Mouse (Mus musculus): ENCODE results near the gene Dact2.

GRCm38 (mm10) chr17:14167594-14167993 is 36.5 kb downstream of the Dact2 start:
- TF ChIP-seq ZMIZ1 (IDR thresholded peaks at IDR 0.05; ENCODE audit: low read depth, low read length) (no peak), POLR2A (IDR thresholded peaks at IDR 0.05; ENCODE audit: control insufficient read depth in 1 of 2, insufficient read depth in 1 of 2, low read depth in 1 of 2, low read length in 2 of 2, poor library complexity in 1 of 2) (no peak), CTCF (IDR thresholded peaks at IDR 0.05 in 2 of 3, conservative IDR thresholded peaks at IDR 0.05 in 1 of 3; ENCODE audit: control insufficient read depth in 1 of 3, insufficient read depth in 1 of 3, low read depth in 2 of 3, low read length in 3 of 3, poor library complexity in 1 of 3, severe bottlenecking in 1 of 3) (no peak), MAX (IDR thresholded peaks at IDR 0.05; ENCODE audit: low read length) (no peak), MYC (IDR thresholded peaks at IDR 0.05; ENCODE audit: low read depth, low read length) (no peak), USF1 (IDR thresholded peaks at IDR 0.05; ENCODE audit: low read depth, low read length) (no peak), ZC3H11A (IDR thresholded peaks at IDR 0.05; ENCODE audit: low read depth, low read length) (no peak), SIN3A (IDR thresholded peaks at IDR 0.05; ENCODE audit: low read length) (no peak), POLR2AphosphoS2 (IDR thresholded peaks at IDR 0.05; ENCODE audit: low read length) (no peak), POLR2AphosphoS5 (IDR thresholded peaks at IDR 0.05; ENCODE audit: borderline replicate concordance, low read depth, low read length) (no peak), NELFE (IDR thresholded peaks at IDR 0.05; ENCODE audit: low read depth, low read length) (no peak), MAFK (IDR thresholded peaks at IDR 0.05; ENCODE audit: borderline replicate concordance, low read depth, low read length) (no peak)
